Mouse (Mus musculus): ENCODE data around the gene Med13l.

DNA sequence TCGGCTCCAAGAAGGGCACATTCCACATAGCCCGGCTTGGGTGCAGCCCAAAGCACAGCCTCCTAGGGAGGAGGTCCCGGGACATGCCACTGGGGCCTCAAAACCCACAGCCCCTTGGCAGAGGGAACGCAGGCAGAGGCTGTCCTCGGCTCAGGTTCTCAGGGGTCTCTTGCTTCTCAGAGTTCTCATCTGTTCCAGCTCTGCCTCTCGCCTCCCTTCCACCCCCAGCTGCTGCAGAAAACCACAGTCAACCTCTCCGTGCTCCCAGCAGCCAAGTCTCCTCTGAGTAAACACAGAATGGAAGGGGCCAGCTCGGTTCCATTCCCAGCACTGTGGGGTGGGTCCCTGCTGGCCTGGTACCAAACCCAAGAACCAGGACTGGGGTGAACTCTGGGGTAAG lies 25.3 kb upstream of the Med13l start:
- no peak for TF ChIP-seq CTCF (IDR thresholded peaks at IDR 0.05; ENCODE audit: borderline replicate concordance, control insufficient read depth, extremely low read depth, insufficient read depth, low read length, poor library complexity)
- no peak for TF ChIP-seq POLR2A (IDR thresholded peaks at IDR 0.05; ENCODE audit: control insufficient read depth, extremely low read depth, insufficient read depth, low read length, poor library complexity)
